ENCODE assay signal across 12 mouse cellular contexts in the genomic region with DNA sequence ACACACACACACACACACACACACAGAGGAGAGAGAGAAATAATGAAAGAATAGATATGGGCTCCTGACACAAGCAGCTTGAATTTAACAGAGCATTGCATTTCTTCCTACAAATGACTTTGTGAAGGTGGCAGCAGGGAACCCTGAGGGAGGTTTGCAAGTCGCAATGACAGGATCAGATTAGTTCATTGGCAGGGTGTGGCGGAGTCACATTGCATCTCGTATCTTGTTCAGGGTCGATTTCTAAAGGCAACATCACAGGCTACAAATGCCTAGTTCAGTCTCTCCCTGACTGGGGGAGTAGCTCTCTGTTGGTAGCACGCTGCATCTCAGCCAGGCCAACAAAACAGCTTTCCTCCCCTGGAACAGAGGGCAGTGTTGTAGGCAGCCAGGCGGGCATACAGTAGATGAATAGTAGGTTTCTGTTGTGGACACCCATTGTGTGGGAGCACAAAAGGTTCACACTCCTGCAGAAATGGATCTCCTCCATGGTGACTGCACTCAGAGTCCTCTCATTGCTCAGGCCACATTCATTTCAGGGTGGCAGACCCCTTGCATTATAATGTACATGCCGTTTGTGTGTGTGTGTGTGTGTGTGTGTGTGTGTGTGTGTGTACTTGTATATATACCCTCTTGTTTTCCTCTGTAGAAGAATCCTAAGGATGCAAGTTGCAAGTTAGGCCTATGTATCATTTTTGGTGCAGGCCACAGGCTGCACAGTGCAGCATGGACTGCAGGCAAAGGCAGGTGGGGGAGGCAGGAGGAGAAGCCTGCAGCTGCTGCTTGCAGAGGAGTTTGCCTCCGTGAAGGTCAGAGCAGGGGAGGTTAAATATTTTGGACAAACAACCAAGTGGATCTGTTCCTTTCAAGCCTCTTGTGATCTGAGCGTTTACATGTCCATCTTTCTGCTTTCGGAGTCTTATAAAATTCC. TPM values are rescaled to one million over a fixed set of nuclear protein-coding genes. Genes with fewer than 3 reads are reported as not detected.
A peak's percentile ranks its signal among the peaks of the same experiment; 100 is the strongest.
DNase-seq lines count a peak whose midpoint lies in the region; ATAC-seq and TF ChIP-seq lines count a peak whose summit lies in the region.
"Had no signal": no experiment of that assay in that cellular context is flagged by ENCODE, and none has a peak within 500 bp of the region (broad histone marks: within the 10 kb centered on the region; RNA-seq: fewer than 3 reads in every experiment).

No protein-coding gene starts in this region.

- H3K4me1 ChIP-seq in forebrain, embryonic 16.5 days (replicated peaks; ENCODE audit: control insufficient read depth, insufficient read depth, low read length) = peaks cover 8% of the 10 kb centered on the region
- peaks cover 5% of the 10 kb centered on the region; the same call in 1 of the 2 replicates for H3K4me1 ChIP-seq in midbrain, embryonic 15.5 days
- peaks cover 5% of the 10 kb centered on the region; the same call in 1 of the 2 replicates for H3K4me1 ChIP-seq in embryonic facial prominence, embryonic 10.5 days

- no peak for DNase-seq in cerebellum, postnatal 4 days (ENCODE audit: low spot score in 2 of 2)
- peak; percentile 30 to 35 for DNase-seq in layer of hippocampus, adult 2 months (ENCODE audit: low spot score in 2 of 2)
- DNase-seq in layer of hippocampus, adult 9-10 months (ENCODE audit: low spot score) = no peak
- DNase-seq in lung, postnatal 4 days = no peak
- no peak for DNase-seq in embryonic facial prominence, embryonic 10.5 days (ENCODE audit: low spot score)
- DNase-seq: kidney, adult 9 months had no signal

- H3K4me3 ChIP-seq in layer of hippocampus, adult 2 months = no peak overlapping the region
- no peak overlapping the region for H3K4me3 ChIP-seq in forebrain, embryonic 16.5 days (replicated peaks; ENCODE audit: low read length)
- H3K4me3 ChIP-seq in midbrain, embryonic 15.5 days = no peak overlapping the region
- no peak overlapping the region for H3K4me3 ChIP-seq in embryonic facial prominence, embryonic 10.5 days
- H3K4me3 ChIP-seq: limb, embryonic 13.5 days had no signal

- no peak overlapping the region for H3K9ac ChIP-seq in forebrain, embryonic 16.5 days (replicated peaks; ENCODE audit: low read depth, low read length)
- H3K9ac ChIP-seq in midbrain, embryonic 15.5 days = no peak overlapping the region
- H3K9ac ChIP-seq: limb, embryonic 13.5 days had no signal

- ATAC-seq in cerebellum, adult (ENCODE audit: insufficient number of reproducible peaks, low FRiP score, low TSS enrichment) = peak; percentile 45; the same call in 1 of the 2 replicates
- peak; percentile 69 for ATAC-seq in forebrain, embryonic 16.5 days
- ATAC-seq in midbrain, embryonic 15.5 days (replicated peaks) = no peak

- peak overlapping the region; percentile 68 for H3K27ac ChIP-seq in layer of hippocampus, adult 2 months
- H3K27ac ChIP-seq in forebrain, embryonic 16.5 days (ENCODE audit: low read length) = no peak overlapping the region
- H3K27ac ChIP-seq in midbrain, embryonic 15.5 days = peak overlapping the region; percentile 33; the same call in 1 of the 2 replicates
- no peak overlapping the region for H3K27ac ChIP-seq in embryonic facial prominence, embryonic 10.5 days (replicated peaks)
- H3K27ac ChIP-seq: limb, embryonic 13.5 days had no signal

- H3K4me2 ChIP-seq in forebrain, embryonic 16.5 days (ENCODE audit: low read length) = no peak overlapping the region
- no peak overlapping the region for H3K4me2 ChIP-seq in midbrain, embryonic 15.5 days
- H3K4me2 ChIP-seq: heart, embryonic 11.5 days; limb, embryonic 13.5 days had no signal

- H3K36me3 ChIP-seq in forebrain, embryonic 16.5 days (ENCODE audit: control insufficient read depth, insufficient read depth) = no peaks in the 10 kb centered on the region
- no peaks in the 10 kb centered on the region for H3K36me3 ChIP-seq in midbrain, embryonic 15.5 days (replicated peaks)
- H3K36me3 ChIP-seq in embryonic facial prominence, embryonic 10.5 days (replicated peaks) = no peaks in the 10 kb centered on the region
- H3K36me3 ChIP-seq: G1E; limb, embryonic 13.5 days had no signal

- no peaks in the 10 kb centered on the region for H3K27me3 ChIP-seq in forebrain, embryonic 16.5 days (replicated peaks; ENCODE audit: control insufficient read depth, insufficient read depth, low read length)
- no peaks in the 10 kb centered on the region for H3K27me3 ChIP-seq in midbrain, embryonic 15.5 days (replicated peaks)
- H3K27me3 ChIP-seq in embryonic facial prominence, embryonic 10.5 days (replicated peaks; ENCODE audit: low read depth, poor library complexity, severe bottlenecking) = no peaks in the 10 kb centered on the region
- H3K27me3 ChIP-seq: limb, embryonic 13.5 days had no signal

- no peak for TF ChIP-seq CTCF in layer of hippocampus, adult 2 months (conservative IDR thresholded peaks at IDR 0.05)

- no peaks in the 10 kb centered on the region for H3K9me3 ChIP-seq in forebrain, embryonic 16.5 days (ENCODE audit: control insufficient read depth, low read length)
- no peaks in the 10 kb centered on the region for H3K9me3 ChIP-seq in midbrain, embryonic 15.5 days
- H3K9me3 ChIP-seq in embryonic facial prominence, embryonic 10.5 days = no peaks in the 10 kb centered on the region
- H3K9me3 ChIP-seq: G1E; limb, embryonic 13.5 days had no signal

- 43% methylated on average over 10 of the region's 10 CpGs for WGBS in forebrain, embryonic 16.5 days
- WGBS in midbrain, embryonic 15.5 days = 54% methylated on average over 10 of the region's 10 CpGs
- WGBS in embryonic facial prominence, embryonic 10.5 days = 73% methylated on average over 10 of the region's 10 CpGs

RNA-seq across cellular contexts. Expression of gene Rab30, which starts 58.5 kb away (rescaled TPM):
- 10 to 100 TPM; 41.2 to 47.2 TPM for total RNA-seq in layer of hippocampus, adult 2 months (2021)
- 20.1 and 23.8 TPM in 2 replicates for polyA plus RNA-seq in forebrain, embryonic 16.5 days (2015; fragmentation: Nextera tagmentation; extraction: Ambion mirVana)
- polyA plus RNA-seq in midbrain, embryonic 15.5 days (2015; fragmentation: Nextera tagmentation; extraction: Ambion mirVana) = 20.3 and 23.0 TPM in 2 replicates
- polyA plus RNA-seq in embryonic facial prominence, embryonic 10.5 days (2016; fragmentation: Nextera tagmentation; extraction: Ambion mirVana) = 9.1 and 12.3 TPM in 2 replicates

Comparison
In these comparisons a context has a peak if more than half of its experiments do, and no peak if none do; other contexts are left out.
1. DNase-seq: peak in layer of hippocampus, adult 2 months (2 of 2); none in cerebellum, postnatal 4 days (0 of 2), layer of hippocampus, adult 9-10 months (single experiment), lung, postnatal 4 days (0 of 2) and embryonic facial prominence, embryonic 10.5 days (single experiment).
2. H3K27ac ChIP-seq: peak in layer of hippocampus, adult 2 months (single experiment) and midbrain, embryonic 15.5 days (single experiment); none in forebrain, embryonic 16.5 days (single experiment) and embryonic facial prominence, embryonic 10.5 days (single experiment).